Mouse (Mus musculus) left cerebral cortex, adult 9 months (tissue): ENCODE measurements at regions not wholly inside any gene's neighbourhood (a gene's known extent, or its start where the extent isn't known, plus 50 kb on each side); places are given as distances from the start of the nearest gene placed in this dataset.

Experiments used
- DNase-seq, 2 experiments: peaks; one replicate each; pipeline ENCODE4 v3.0.0; 2022; ENCODE audit warnings: low spot score in 2 of 2

- no peak for DNase-seq
Observed at GRCm38 (mm10) chr14:46223008-46223407, 156.2 kb upstream of the Gm15217 start.

- no peak for DNase-seq
Observed at GRCm38 (mm10) chr14:46224421-46224950, 154.7 kb upstream of the Gm15217 start.

- no peak for DNase-seq
Observed at GRCm38 (mm10) chr14:46225851-46226608, 153.2 kb upstream of the Gm15217 start.

- DNase-seq, result no peak
Observed at GRCm38 (mm10) chr14:46234040-46234439, 145.2 kb upstream of the Gm15217 start.

GRCm38 (mm10) chr14:46234835-46235234 lies 144.4 kb upstream of the Gm15217 start:
- no peak for DNase-seq

- DNase-seq, result no peak
Observed at GRCm38 (mm10) chr14:46240046-46240800, 139.0 kb upstream of the Gm15217 start.

GRCm38 (mm10) chr14:46240896-46241295 lies 138.3 kb upstream of the Gm15217 start:
- DNase-seq, result no peak

- DNase-seq, result no peak
Observed at GRCm38 (mm10) chr14:46247491-46248484, 131.4 kb upstream of the Gm15217 start.

- DNase-seq, result no peak
Observed at GRCm38 (mm10) chr14:46249141-46249540, 130.1 kb upstream of the Gm15217 start.

- no peak for DNase-seq
Observed at GRCm38 (mm10) chr14:46255261-46255660, 124.0 kb upstream of the Gm15217 start.

- DNase-seq, result no peak
Observed at GRCm38 (mm10) chr14:46256336-46256735, 122.9 kb upstream of the Gm15217 start.

- no peak for DNase-seq
Observed at GRCm38 (mm10) chr14:46257311-46257710, 121.9 kb upstream of the Gm15217 start.

GRCm38 (mm10) chr14:46258551-46258950 lies 120.7 kb upstream of the Gm15217 start:
- no peak for DNase-seq

- no peak for DNase-seq
Observed at GRCm38 (mm10) chr14:46260291-46260980, 118.8 kb upstream of the Gm15217 start.

GRCm38 (mm10) chr14:46275455-46275854 lies 103.8 kb upstream of the Gm15217 start:
- no peak for DNase-seq

- no peak for DNase-seq
Observed at GRCm38 (mm10) chr14:46276926-46277831, 102.0 kb upstream of the Gm15217 start.

- no peak for DNase-seq
Observed at GRCm38 (mm10) chr14:46277832-46278611, 101.2 kb upstream of the Gm15217 start.

GRCm38 (mm10) chr14:46292398-46292797 lies 86.8 kb upstream of the Gm15217 start:
- DNase-seq, result no peak

GRCm38 (mm10) chr14:46296275-46296674 lies 82.9 kb upstream of the Gm15217 start:
- DNase-seq, result no peak
